Mouse (Mus musculus) liver, embryonic 14.5 days (tissue): ENCODE measurements around the gene Tmem127. TPM values are rescaled to one million over a fixed set of nuclear protein-coding genes. Genes with fewer than 3 reads are reported as not detected.

ENCODE experiments used
- ATAC-seq: fragments of 200-750 bp; cut with Nextera tagmentation; 2 replicates; pipeline ENCODE4 v1.8.0; 2017; ENCODE audit warnings: moderate number of reproducible peaks, mild to moderate bottlenecking, moderate library complexity; ENCODE audit not compliant: insufficient read depth
- DNase-seq, 3 experiments: peaks; one replicate each; pipeline ENCODE4 v3.0.0-alpha.2; 2012 to 2013; ENCODE audit warnings: low read depth in 3 of 3, low spot score in 3 of 3
- H3K27ac ChIP-seq: fragments of 300-500 bp; sonication (generic); 2 replicates; pipeline ENCODE4 v1.5.1; 2014; ENCODE audit warnings: moderate library complexity, mild to moderate bottlenecking, control low read depth, inconsistent platforms
- H3K27me3 ChIP-seq: fragments of 300-500 bp; sonication (generic); 2 replicates; pipeline ENCODE4 v1.6.1; 2014; ENCODE audit warnings: mild to moderate bottlenecking, low read length, moderate library complexity; ENCODE audit not compliant: control insufficient read depth, insufficient read depth
- H3K36me3 ChIP-seq: fragments of 300-500 bp; sonication (generic); replicated peaks from 2 replicates; pipeline ENCODE4 v1.6.1; 2014; ENCODE audit warnings: low read depth; ENCODE audit not compliant: control insufficient read depth, insufficient read depth
- H3K4me1 ChIP-seq, 2 experiments: fragments of 200-500 bp in 1 of 2; fragments of 300-500 bp in 1 of 2; sonication (generic) in 1 of 2; replicated peaks; 2 replicates each; pipeline ENCODE4 v1.6.1; 2012 to 2014; ENCODE audit warnings: antibody characterized with exemption in 1 of 2, inconsistent platforms in 1 of 2, low read length in 1 of 2; ENCODE audit not compliant: control insufficient read depth in 2 of 2, insufficient read depth in 2 of 2
- H3K4me2 ChIP-seq: fragments of 300-500 bp; sonication (generic); 2 replicates; pipeline ENCODE4 v1.6.1; 2014; ENCODE audit warnings: low read depth, mild to moderate bottlenecking, control low read depth, moderate library complexity
- H3K4me3 ChIP-seq, 2 experiments: fragments of 200-500 bp in 1 of 2; fragments of 300-500 bp in 1 of 2; sonication (generic) in 1 of 2; 2 replicates each; pipeline ENCODE4 v1.5.1; 2012 to 2014; ENCODE audit warnings: low read depth in 2 of 2, low read length in 2 of 2, mild to moderate bottlenecking in 2 of 2, control low read depth in 1 of 2, inconsistent platforms in 1 of 2, moderate library complexity in 1 of 2; ENCODE audit not compliant: insufficient read depth in 1 of 2
- H3K9ac ChIP-seq: fragments of 300-500 bp; sonication (generic); replicated peaks from 2 replicates; pipeline ENCODE4 v1.6.1; 2014; ENCODE audit warnings: mild to moderate bottlenecking, control low read depth, moderate library complexity
- H3K9me3 ChIP-seq: fragments of 300-500 bp; sonication (generic); 2 replicates; pipeline ENCODE4 v1.6.1; 2016; ENCODE audit warnings: low read length, mixed read lengths; ENCODE audit not compliant: control insufficient read depth
- CTCF ChIP-seq: IDR thresholded peaks from 2 replicates; pipeline ENCODE4 v1.5.1; 2016; ENCODE audit warnings: antibody characterized with exemption, low read depth, control low read depth
- EP300 ChIP-seq: IDR thresholded peaks from 2 replicates; pipeline ENCODE4 v1.6.1; 2016; ENCODE audit warnings: antibody characterized with exemption, low read depth
- WGBS: fragments of 180-500 bp; shearing (Covaris S2); extraction: QIAGEN DNeasy Blood & Tissue Kit; methylation state at CpG from one replicate; pipeline ENCODE4 v1.1.7; 2014; ENCODE audit not compliant: insufficient replicate concordance; 5-methylcytosine and 5-hydroxymethylcytosine counted together
- polyA plus RNA-seq, 2 experiments: library from polyadenylated mRNA; depleted of rRNA in 1 of 2; stranded (reverse) in 1 of 2; unstranded in 1 of 2; fragments of >200 nt; fragmentation: Nextera tagmentation in 1 of 2; extraction: Ambion mirVana in 1 of 2; gene quantifications; 2 replicates each; pipeline versions ENCODE4 v1.2.1 to v1.2.3; 2012 to 2014

The Tmem127 gene
- polyA plus RNA-seq, 2 experiments = 7.4 to 8.4 TPM

- peak overlapping the region; percentile 82 for H3K9ac ChIP-seq
- no peaks in the 10 kb centered on the region for H3K27me3 ChIP-seq
- TF ChIP-seq EP300 (no peak), CTCF (no peak)
- H3K4me2 ChIP-seq = peak overlapping the region; percentile 89
- H3K27ac ChIP-seq = peak overlapping the region; percentile 3
- DNase-seq (no peak), ATAC-seq (no peak; the same call in 1 of the 2 replicates)
- H3K4me1 ChIP-seq = peaks cover 7 to 12% of the 10 kb centered on the region in 2 experiments; a peak in 3 of 4 replicates
- 0% methylated on average over 17 of the region's 17 CpGs for WGBS
- H3K9me3 ChIP-seq = no peaks in the 10 kb centered on the region
- peaks cover 30% of the 10 kb centered on the region for H3K36me3 ChIP-seq
- peak overlapping the region; percentile 80 to 85 for H3K4me3 ChIP-seq
Measured at GRCm38 (mm10) chr2:127208452-127208769, 39.3 kb upstream of the Tmem127 start.

DNA sequence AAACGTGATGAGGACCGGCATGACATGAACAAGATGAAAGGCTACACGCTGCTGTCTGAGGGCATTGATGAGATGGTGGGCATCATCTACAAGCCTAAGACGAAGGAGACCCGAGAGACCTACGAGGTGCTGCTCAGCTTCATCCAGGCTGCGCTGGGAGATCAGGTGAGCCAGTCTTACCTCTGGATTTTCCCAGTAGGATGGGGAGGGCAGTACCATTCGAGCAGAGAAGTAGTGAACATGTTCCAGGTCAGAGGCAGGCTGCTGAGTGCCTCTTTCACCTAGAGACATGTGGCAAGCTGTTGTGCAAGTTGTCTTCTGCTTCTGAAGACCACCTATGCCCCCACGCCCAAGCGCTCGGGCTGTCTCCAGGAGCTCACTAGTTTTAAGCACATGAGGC is 37.0 kb upstream of the Tmem127 start:
- TF ChIP-seq EP300 (no peak), CTCF (no peak)
- H3K27me3 ChIP-seq = no peaks in the 10 kb centered on the region
- H3K4me2 ChIP-seq = no peak overlapping the region
- 84% methylated on average over 11 of the region's 11 CpGs for WGBS
- peaks cover 7 to 12% of the 10 kb centered on the region in 2 experiments; a peak in 3 of 4 replicates for H3K4me1 ChIP-seq
- ATAC-seq (no peak), DNase-seq (no peak)
- no peak overlapping the region for H3K4me3 ChIP-seq
- no peak overlapping the region for H3K9ac ChIP-seq
- no peak overlapping the region for H3K27ac ChIP-seq
- no peaks in the 10 kb centered on the region for H3K9me3 ChIP-seq
- peaks cover 49% of the 10 kb centered on the region for H3K36me3 ChIP-seq

DNA sequence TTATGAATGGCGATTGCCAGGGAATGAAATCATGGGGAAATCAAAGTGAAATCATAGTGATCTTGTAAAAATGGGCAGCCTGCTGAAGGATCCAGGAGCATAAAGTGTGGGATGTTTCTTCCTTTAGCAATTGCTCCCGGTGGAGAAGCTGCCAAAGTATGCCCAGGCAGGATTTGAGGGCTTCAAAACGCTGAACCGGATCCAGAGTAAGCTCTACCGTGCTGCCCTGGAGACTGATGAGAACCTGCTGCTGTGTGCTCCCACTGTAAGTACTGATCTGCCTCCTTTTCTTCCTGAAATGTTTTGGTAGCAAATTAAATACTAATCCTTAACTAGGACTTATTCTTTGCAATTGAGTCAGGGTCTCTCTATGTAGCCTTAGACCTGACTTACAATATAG is 30.0 kb upstream of the Tmem127 start:
- DNase-seq (no peak), ATAC-seq (no peak)
- no peaks in the 10 kb centered on the region for H3K4me1 ChIP-seq
- H3K4me2 ChIP-seq = no peak overlapping the region
- H3K27ac ChIP-seq = no peak overlapping the region
- no peaks in the 10 kb centered on the region for H3K27me3 ChIP-seq
- TF ChIP-seq EP300 = no peak
- no peak for TF ChIP-seq CTCF
- peaks cover 86% of the 10 kb centered on the region for H3K36me3 ChIP-seq
- H3K4me3 ChIP-seq = no peak overlapping the region
- H3K9me3 ChIP-seq = no peaks in the 10 kb centered on the region
- WGBS = 89% methylated on average over 5 of the region's 5 CpGs
- H3K9ac ChIP-seq = no peak overlapping the region

GRCm38 (mm10) chr2:127225261-127225660 is 22.4 kb upstream of the Tmem127 start:
- H3K27ac ChIP-seq = no peak overlapping the region
- DNase-seq = no peak
- H3K27me3 ChIP-seq = no peaks in the 10 kb centered on the region
- TF ChIP-seq CTCF (peak; percentile 31; the same call in 1 of the 2 replicates), EP300 (no peak)
- ATAC-seq = no peak
- H3K4me2 ChIP-seq = no peak overlapping the region
- H3K36me3 ChIP-seq = peaks cover 91% of the 10 kb centered on the region
- no peaks in the 10 kb centered on the region for H3K4me1 ChIP-seq
- H3K9me3 ChIP-seq = no peaks in the 10 kb centered on the region
- H3K9ac ChIP-seq = no peak overlapping the region
- WGBS = 88% methylated on average over 3 of the region's 3 CpGs
- H3K4me3 ChIP-seq = no peak overlapping the region

- DNase-seq (no peak), ATAC-seq (no peak)
- Histone ChIP-seq H3K27me3 (no peaks in the 10 kb centered on the region), H3K4me1 (no peaks in the 10 kb centered on the region), H3K36me3 (peaks cover 76% of the 10 kb centered on the region), H3K4me2 (no peak overlapping the region), H3K9ac (no peak overlapping the region), H3K27ac (no peak overlapping the region), H3K4me3 (no peak overlapping the region), H3K9me3 (no peaks in the 10 kb centered on the region)
- no peak for TF ChIP-seq EP300
- no peak for TF ChIP-seq CTCF
- 85% methylated on average over 11 of the region's 11 CpGs for WGBS
Measured at GRCm38 (mm10) chr2:127237897-127238610, 9.7 kb upstream of the Tmem127 start.
